Mouse (Mus musculus): ENCODE data around the gene Inhbc.

Gene Inhbc

DNA sequence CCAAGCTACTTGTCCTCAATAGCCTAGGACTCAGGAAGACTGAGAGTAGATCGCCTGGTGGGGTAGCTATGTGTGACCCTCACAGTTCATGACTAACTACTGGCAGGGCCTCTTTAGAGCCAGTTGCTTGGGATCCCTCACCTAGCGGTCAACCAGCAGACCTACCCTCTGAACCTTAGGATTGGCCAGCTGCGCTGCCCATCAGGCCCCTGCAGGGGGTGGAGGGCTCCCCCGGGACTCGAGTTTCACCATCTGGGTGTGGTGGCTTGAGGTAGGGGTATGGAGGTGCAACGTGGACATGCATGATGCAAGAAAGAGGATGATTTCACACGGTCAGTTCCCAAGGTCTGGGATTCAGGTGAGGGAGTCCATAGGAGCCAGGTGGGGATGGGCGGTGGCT lies 18.5 kb downstream of the Inhbc start:
- DNase-seq (ENCODE audit: low spot score) = no peak

DNA sequence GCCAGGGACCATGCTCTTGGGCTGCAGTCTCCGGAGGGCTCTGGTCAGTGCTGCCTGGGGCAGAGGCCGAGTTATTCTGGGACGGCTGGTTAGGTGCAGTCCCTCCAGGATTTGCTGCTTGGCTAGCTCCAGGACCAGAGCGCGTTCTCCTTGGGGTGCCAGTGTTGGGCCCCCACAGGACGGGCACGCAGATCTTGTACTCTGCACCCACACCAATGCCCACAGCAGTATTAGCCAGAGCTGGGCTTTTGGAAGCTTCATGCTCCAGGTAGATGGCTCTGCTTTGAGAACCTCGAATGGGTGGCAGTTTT lies 19.0 kb downstream of the Inhbc start:
- DNase-seq (ENCODE audit: low spot score) = no peak

DNA sequence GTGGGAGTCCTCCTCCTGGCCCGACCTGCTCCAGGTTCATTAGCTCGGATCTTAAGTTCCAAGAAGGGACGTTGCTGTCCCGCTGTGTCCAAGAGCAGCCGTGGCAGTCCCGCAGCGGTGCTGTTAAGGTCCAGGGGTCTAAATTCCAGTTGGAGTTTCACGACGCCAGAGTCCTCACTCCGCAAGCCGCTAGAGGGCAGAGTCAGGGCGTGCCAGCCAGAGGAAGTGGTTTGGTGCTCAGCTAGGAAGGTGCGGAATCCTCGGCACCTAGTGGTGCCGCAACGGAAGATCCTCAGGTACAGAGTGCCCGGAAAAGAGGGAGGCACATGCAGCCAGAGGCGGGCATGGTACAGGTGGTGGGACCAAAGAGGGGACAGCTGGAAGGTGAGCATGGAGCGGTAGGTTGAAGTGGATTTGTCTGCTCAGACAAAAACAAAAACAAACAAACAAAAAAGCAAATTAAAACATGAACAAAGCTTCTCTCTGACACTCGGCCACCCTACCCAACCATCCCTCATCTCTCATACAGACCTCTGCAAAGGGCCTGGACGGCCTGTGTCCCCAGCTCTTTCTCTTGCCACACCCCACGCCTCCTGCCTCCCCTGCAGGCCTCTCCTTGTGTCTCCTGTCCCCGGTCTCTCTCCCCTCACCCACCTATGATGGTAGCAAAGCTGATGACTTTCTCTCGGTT lies 19.5 kb downstream of the Inhbc start:
- DNase-seq (ENCODE audit: low spot score) = peak; percentile 83

DNA sequence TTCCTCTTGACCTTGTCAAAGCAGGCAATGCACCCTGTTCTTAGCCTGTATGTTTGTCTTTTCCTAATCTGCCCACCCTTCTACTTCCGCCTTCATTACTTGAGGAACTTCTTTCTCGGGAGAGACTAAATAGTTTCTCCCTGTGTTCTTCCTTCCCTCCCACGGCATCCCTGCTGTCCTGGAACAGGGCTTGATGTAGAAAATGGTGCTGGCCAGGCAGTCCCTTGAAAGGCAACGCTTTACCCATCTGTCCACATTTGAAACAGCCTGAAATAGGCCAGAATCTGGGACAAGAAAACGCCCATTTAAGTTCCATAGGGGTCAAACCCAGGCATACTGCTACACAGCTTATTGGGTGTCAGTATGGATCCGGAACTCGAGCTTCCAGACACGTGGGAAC lies 20.4 kb downstream of the Inhbc start:
- DNase-seq (ENCODE audit: low spot score) = no peak

DNA sequence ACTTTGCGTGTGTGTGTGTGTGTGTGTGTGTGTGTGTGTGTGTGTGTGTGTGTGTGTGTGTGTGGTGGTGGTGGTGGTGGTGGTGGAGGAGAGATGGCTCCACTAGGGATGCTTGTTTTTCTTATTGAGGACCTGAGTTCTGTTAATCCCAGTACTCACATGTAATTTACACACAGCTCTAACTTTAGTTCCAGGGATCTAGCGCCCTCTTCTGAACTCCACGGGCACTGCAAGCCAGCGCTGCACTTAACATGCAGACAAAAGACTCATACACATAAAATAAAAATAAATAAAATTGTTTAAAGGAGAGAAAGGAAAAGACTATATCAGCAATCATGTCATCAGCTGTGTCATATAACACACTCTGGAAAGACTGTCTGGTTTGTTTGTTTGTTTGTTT lies 21.3 kb downstream of the Inhbc start:
- peak; percentile 64 for DNase-seq (ENCODE audit: low spot score)

DNA sequence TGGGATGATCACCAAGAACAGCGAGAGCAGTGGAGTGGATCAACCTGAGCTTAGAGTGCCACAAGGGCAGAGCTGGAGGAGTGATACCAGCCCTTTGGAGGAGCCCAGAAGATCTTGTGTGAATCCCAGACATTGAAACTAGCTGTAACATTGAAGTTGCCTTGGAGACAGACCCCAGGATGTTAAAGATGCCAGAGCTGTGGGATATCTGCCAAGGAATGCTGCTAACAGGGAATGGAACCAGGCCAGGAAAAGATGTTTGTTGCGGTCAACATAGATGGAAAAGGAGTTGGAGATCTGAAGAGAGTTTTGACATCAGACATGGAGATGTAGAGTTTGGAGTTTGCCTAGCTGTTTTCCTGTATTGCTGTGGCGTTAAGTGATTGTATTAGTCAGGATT lies 24.1 kb downstream of the Inhbc start:
- DNase-seq (ENCODE audit: low spot score) = no peak

DNA sequence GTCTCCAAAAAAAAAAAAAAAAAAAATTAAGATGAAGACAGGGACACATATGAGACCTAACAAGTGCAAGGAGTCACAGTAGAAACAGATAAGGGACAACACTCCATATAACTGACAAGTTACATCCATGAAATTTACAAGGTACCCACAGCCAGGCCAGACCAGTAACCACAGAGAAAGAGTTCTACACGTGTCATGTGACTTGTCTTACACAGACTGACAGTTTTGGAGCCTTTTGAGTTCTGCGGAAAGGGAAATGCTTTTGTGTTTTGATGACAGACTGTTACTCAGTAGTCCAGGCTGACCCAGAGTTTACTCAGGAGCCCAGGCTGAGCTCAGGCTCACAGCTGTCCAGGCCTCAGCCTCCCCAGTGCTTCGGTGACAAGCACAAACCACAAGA lies 27.2 kb downstream of the Inhbc start:
- DNase-seq (ENCODE audit: low spot score) = no peak

DNA sequence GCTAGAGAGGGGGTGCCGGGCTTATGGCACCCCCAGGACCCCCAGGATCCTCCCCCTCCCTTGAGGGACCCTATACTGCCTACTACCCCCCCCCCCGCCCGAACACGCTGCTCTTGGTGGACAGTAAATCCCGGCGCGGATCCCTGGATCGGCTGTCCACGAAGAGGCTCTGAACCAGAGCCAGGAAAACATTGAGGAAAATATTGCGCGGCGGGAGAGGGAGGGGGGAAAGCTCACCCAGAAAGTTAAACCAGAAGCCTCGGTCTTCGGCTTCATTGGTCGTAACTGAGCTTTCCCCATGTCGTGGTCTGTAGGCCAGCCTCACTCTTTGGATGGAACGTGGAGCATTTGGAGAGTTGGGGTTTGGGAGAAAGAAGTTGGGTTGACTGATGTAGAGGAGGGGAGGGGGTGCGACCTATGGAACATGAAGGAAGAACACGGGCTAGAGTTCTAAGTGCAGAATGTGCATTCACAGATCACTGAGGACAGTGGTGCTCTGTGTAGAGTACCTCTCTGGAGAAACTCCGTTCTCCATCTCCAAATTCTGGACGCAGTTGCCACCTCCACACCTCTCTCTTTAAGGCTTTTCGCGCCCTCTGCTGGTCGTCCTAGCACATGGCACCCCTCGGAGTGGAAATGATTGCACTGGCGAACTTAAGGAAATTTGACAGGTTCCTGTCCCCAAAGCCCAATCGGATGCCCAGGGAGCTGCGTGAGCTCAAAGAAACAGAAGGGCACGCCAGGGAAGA lies 28.2 kb downstream of the Inhbc start, which contains the start of gene Gli1:
Gene Gli1 (minus strand): TSS at position 84 of the 749 bp plus-strand sequence.
- DNase-seq (ENCODE audit: low spot score) = peak; percentile 95

DNA sequence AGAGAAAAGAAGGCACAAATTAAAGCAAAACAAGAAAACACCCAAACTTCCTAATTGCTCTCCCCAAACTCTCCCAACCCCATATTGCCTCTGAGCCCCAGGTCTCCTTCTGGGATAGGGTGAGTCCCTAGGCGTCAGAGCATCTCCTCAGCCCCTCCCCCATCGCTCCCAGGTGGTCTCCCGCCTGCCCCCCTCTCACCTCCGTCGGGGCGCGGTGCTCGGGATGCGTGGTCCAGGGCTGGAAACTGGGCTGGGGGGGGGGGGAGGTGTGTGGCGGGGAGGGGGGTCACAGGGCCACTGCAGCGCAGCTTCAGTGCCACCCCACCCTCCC lies 28.9 kb downstream of the Inhbc start:
- peak; percentile 73 for DNase-seq (ENCODE audit: low spot score)

DNA sequence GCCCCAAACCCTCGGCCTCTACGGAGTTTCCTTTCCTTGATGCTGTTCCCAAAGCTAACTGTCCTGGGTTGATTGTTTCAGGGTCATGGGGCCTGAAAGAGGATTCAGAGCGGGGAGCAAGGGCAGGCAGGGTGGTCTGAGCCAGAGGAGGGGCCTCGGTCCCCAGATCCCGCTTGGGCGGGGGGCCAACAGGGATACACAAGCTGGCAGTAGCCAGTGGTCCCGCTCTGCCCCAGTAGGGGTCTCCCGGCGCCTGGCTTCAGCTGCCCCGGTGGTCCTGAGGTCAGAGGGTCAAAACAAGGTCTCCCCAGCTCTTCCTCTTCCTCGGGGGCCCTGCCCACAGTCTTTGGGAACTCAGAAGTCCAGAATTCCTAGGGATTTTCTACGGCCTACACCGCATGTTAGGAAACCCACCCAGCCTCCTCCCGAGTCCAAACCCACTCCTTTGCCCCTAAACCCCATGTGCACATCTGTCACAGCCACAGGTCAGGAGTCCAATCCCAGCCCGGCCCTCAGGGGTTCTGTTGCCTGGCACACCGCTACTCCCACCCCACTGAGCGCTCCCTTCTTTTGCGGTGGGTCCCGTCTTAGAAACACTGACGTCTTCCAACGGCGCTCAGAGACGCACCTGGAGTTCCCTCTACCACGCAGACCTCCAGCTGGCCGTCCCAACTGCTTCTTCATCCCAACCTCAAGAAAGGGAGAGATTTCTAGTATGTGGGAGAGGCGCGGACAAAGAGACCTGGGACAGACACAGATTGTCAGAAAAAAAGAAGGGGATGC lies 29.5 kb downstream of the Inhbc start:
- DNase-seq (ENCODE audit: low spot score) = peak; percentile 74

DNA sequence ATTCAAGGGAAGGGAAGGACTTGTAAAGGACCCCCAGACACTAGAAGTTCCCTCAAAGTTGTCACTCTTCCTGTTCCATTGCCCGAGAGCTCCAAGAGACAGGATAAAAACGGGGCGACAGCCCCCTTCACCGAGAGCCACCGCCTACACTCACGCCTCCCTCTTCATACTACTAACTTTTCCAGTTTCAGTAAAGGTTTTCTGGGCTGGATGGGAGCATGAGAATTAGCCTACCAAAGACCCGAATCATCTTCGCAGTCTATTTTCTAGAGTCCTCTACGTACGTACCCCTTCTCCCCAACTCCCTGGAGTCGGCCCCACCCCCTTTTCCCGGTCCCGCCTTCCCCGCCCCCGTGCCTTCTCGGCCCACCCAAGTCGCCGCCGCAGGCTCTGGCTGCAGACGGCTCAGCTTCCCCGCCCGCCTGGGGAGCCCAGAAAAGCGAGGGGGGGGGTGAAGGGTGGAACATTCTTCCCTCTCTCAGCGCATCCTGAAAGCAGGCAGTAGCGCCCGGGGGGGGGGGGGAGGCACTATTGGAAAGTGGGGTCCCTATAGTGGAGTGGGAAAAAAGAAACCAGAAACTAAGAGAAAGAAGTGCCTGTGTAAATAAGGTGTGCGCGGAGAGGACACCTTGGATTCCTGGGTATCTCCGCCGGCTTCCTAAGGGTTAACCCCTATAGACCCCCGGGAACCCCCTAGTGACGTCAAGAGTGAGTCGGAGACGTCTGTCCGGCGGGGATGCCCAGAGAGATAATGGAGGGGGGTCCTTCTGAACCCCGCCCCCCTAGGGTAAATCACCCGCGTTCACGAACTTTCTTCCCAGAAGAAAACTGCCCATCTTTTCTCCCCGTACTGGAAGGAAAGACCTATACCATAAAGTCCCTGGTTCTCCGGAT lies 30.3 kb downstream of the Inhbc start:
- peak; percentile 88 for DNase-seq (ENCODE audit: low spot score)

DNA sequence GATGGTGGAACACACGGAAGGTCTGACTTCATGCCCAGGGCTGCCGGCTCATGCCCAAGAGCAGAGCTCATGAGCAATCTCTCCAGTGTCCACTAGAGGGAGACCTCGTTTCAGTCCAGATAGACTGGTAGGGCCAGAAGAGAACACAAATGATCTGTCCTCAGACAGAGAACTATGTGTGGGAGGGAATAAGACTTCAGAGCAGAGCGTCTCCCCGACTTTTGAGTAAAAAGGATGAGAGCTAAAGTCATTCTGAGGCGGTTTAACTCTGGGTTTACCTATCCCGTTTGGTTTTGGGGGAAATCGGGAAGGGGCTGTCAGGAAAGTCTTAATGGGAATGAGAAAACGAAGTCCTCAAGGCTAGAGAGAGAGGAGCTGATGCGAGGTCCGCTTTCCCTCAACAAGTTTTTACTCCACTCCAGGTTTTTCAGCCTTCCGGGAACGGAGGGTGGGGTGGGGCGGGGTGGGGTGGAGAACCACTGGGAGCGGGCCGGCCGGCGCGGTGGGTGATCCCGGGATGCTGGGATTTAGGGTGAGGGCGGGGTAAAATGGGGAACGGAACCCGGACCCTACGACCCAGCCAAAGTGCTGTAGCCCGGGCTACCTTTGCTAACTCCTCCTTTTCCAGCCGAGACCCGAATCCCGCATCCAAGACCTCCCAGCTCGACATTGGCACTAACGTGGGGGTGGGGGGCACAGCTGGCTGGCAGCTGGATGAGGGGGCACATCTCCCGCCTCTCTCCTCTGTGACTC lies 31.1 kb downstream of the Inhbc start:
- peak; percentile 88 for DNase-seq (ENCODE audit: low spot score)

DNA sequence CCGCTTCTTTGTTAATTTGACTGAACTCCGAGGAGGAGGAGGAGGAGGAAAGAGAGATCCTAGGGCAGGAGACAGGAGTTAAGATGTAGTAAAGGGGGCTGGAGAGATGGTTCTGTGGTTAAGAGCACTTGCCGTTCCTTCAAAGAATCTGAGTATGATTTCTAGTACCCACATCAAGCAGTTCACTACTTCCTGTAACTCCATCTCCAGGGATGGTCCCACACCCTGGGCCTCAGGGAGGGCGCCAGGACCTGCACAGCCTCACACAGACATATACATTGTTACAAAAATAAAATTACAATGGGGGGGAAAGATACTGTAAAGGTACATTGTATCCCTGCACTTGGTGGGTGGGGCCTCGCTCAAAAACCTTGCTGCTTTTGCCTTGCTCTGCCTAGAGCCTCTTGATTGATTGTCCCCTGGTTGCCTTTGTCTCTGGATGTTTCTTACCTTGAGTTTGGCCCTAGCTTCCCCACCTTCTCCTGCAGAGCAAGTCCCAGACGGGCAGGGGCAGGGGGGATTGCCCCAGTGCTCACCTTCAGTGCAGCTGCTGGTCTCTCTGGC lies 32.6 kb downstream of the Inhbc start:
- peak; percentile 53 for DNase-seq (ENCODE audit: low spot score)

DNA sequence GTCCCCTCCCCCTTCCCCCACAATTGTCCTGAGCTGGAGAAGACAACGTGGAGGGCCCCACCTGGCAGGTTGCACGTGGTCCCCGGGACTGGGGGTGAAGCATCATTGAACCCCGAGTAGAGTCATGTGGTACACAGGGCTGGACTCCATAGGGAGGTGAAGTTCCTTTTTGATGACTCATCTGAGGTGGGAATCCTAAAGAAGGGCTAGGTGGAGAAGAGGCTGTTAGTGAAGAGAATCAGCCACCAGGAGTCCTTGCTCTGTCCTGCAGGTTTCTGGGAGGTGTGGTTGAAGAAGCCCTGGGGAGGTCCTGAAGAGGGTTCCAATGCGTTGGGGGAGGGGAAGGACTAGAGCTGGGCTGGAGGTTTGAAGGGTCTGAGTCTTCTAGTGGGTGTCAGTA lies 33.3 kb downstream of the Inhbc start:
- DNase-seq (ENCODE audit: low spot score) = no peak

DNA sequence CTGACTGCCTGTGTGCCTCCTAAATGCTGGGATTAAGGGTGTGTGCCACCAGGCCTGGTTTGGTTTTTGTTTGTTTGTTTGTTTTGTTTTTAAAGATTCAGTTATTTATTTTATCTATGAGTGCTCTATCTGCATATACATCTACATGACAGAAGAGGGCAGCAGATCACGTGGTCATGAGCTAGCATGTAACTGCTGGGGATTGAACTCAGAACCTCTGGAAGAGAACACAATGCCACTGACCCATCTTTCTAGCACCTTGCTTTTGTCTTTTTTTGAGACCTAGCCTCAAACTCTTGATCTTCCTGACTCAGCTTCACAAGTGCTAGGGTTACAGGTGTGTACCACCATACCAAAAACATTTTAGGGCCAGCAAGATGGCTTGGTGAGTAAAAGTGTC lies 35.0 kb downstream of the Inhbc start:
- DNase-seq (ENCODE audit: low spot score) = no peak

DNA sequence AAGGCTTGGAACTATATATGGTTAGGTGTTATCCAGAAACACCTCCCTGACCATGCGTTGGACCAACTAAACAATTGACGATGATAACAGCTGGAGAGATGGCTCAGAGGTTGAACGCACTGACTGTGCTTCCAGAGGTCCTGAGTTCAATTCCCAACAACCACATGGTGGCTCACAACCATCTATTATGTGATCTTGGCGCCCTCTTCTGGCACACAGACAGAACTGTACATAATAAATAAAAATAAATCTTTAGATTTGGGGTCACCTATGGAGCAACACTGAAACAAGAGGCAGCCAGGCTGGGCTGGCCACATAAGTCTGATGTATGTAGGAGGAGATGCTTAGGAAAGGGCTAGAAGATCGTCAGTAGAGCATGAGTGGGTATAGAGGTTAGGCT lies 37.1 kb downstream of the Inhbc start:
- no peak for DNase-seq (ENCODE audit: low spot score)

DNA sequence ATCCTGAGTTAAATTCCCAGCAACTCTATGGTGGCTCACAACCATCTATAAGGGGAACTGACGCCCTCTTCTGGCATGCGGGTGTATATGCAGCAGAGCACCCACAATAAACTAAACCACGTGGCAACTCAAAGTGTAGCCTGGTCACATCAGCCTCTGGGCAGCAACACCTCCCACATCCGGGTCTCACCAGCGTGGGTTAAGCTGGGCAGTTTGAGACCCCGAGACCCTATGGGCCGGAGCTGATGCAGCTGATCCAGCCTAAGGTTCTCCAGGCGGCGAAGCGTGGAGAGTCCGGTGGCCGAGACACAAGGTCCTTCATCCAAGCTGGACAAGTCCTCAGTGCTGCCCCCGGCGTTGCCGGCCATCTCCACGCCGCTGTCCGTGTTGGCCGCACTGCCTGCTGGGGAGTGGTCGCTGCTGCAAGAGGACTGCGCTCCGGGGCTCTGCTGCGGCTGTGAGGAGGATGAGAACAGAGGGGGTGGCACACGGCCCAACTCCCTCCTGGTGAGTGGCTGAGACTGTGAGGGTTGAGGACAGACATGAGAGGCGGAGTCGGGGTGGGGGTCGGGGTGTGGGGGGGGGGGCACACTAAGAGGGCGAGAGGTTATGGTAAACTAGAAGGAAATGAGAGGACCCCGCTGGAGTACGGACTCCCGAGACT lies 37.9 kb downstream of the Inhbc start:
- DNase-seq (ENCODE audit: low spot score) = no peak

DNA sequence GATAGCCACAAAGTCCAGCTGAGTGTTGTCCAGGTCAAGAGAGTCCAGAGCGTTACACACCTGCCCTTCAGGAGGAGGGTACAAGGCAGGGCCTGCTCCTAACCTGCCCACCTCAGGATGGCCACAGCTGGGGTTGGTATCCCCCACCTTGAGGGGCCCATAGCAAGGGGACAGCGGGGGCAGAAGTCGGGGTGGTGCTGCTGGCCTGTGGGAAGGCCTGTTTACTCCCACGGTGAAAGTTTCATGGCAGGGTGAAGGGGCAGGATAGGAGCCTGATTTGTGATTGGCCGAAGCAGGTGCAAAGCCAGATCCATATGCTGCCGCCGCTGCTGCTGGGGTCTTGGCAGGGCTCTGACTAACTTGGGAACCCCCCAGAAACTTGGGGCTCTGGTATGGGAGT lies 40.0 kb downstream of the Inhbc start:
- DNase-seq (ENCODE audit: low spot score) = no peak

DNA sequence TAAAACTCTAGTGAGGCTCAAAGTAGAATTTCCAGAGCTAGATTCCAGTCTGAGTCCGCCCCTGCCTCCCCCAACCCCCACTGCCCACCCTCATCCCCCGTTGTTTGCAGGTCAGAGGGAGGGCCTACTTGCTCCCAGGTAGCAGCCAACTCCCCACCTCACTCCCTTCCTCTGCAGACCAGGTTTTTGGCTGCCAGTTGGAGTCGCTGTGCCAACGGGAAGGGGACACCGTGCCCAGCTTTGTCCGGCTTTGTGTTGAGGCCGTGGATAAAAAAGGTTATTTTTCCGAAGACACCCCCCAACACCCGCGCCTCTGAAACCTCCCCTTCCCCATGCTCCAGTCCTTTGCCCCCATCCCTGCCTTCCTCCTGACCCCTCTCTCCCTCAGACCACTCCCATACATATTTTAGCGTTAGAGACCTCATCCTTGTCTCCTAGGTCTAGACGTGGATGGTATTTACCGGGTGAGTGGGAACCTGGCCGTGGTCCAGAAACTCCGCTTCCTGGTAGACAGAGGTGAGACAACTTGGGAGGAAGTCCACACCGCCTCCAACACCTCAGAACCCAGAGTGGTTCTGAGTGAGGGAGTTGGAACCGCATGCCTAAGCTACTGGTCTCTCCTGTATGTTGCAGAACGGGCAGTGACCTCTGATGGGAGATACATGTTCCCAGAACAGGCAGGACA lies 42.6 kb downstream of the Inhbc start:
- DNase-seq (ENCODE audit: low spot score) = peak; percentile 66

DNA sequence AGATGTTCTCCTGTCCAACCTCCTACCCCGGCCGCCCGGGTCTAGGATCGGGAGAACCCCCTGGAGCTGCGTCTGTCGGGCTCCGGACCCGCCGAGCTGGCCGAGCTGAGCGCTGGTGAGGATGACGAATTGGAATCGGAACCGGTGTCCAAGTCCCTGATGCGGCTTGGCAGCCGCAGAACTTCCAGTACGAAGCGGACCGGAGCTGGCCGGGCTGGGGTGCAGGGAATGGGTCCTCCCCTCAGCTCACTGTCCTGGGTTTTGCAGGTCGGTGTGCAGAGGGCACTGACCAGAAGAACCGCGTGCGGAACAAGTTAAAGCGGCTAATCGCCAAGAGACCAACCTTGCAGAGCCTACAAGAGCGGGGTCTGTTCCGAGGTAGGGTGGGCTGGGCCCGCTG lies 43.4 kb downstream of the Inhbc start:
- DNase-seq (ENCODE audit: low spot score) = peak; percentile 54

Measured in testis, postnatal 10 days (tissue).